Mouse (Mus musculus) stomach, postnatal 0 days (tissue): ENCODE measurements around the gene Gm28230. TPM values are rescaled to one million over a fixed set of nuclear protein-coding genes. Genes with fewer than 3 reads are reported as not detected.

Experiments
- ATAC-seq: fragments of 200-750 bp; cut with Nextera tagmentation; 2 replicates; pipeline ENCODE4 v1.8.0; 2017; ENCODE audit not compliant: low FRiP score, low TSS enrichment
- DNase-seq: peaks from one replicate; pipeline ENCODE4 v3.0.0-alpha.2; 2016; ENCODE audit warnings: low spot score
- H3K27ac ChIP-seq: fragments of 300-500 bp; sonication (generic); replicated peaks from 2 replicates; pipeline ENCODE4 v1.5.1; 2014; ENCODE audit warnings: mild to moderate bottlenecking, control low read depth
- H3K27me3 ChIP-seq: fragments of 300-500 bp; sonication (generic); 2 replicates; pipeline ENCODE4 v1.6.1; 2014; ENCODE audit warnings: low read length; ENCODE audit not compliant: control insufficient read depth, insufficient read depth
- H3K36me3 ChIP-seq: fragments of 300-500 bp; sonication (generic); 2 replicates; pipeline ENCODE4 v1.6.1; 2014; ENCODE audit warnings: low read length, mixed read lengths; ENCODE audit not compliant: control insufficient read depth, insufficient read depth
- H3K4me1 ChIP-seq: fragments of 300-500 bp; sonication (generic); replicated peaks from 2 replicates; pipeline ENCODE4 v1.6.1; 2014; ENCODE audit warnings: antibody characterized with exemption; ENCODE audit not compliant: control insufficient read depth, insufficient read depth
- H3K4me2 ChIP-seq: fragments of 300-500 bp; sonication (generic); replicated peaks from 2 replicates; pipeline ENCODE4 v1.6.1; 2014; ENCODE audit warnings: low read depth, mild to moderate bottlenecking, control low read depth, moderate library complexity
- H3K4me3 ChIP-seq: fragments of 300-500 bp; sonication (generic); 2 replicates; pipeline ENCODE4 v1.5.1; 2014; ENCODE audit warnings: low read depth, low read length, control low read depth
- H3K9ac ChIP-seq: fragments of 300-500 bp; sonication (generic); 2 replicates; pipeline ENCODE4 v1.6.1; 2014; ENCODE audit warnings: mild to moderate bottlenecking, low read length, control low read depth, mixed read lengths
- H3K9me3 ChIP-seq: fragments of 300-500 bp; sonication (generic); 2 replicates; pipeline ENCODE4 v1.6.1; 2016; ENCODE audit warnings: low read length; ENCODE audit not compliant: control insufficient read depth
- CTCF ChIP-seq: IDR thresholded peaks from 2 replicates; pipeline ENCODE4 v1.5.1; 2016; ENCODE audit warnings: antibody characterized with exemption, low read depth, mild to moderate bottlenecking, moderate library complexity
- EP300 ChIP-seq: optimal IDR thresholded peaks from 2 replicates; pipeline ENCODE3; 2016; ENCODE audit warnings: antibody characterized with exemption
- WGBS: fragments of 180-500 bp; shearing (Covaris S2); extraction: QIAGEN DNeasy Blood & Tissue Kit; methylation state at CpG from one replicate; pipeline ENCODE4 v1.1.7; 2014; 5-methylcytosine and 5-hydroxymethylcytosine counted together
- polyA plus RNA-seq: library from polyadenylated mRNA; unstranded; fragments of >200 nt; fragmentation: Nextera tagmentation; extraction: Ambion mirVana; gene quantifications from 2 replicates; pipeline ENCODE4 v1.2.1, GENCODE M21; 2015

The Gm28230 gene
- polyA plus RNA-seq, 1 experiment from 2014 or later: not detected

- Histone ChIP-seq H3K27ac (no peak overlapping the region), H3K4me1 (no peaks in the 10 kb centered on the region), H3K9me3 (no peaks in the 10 kb centered on the region), H3K4me3 (no peak overlapping the region), H3K4me2 (no peak overlapping the region), H3K27me3 (peaks cover 43% of the 10 kb centered on the region), H3K36me3 (no peaks in the 10 kb centered on the region), H3K9ac (no peak overlapping the region)
- 4% methylated on average over 24 of the region's 24 CpGs for WGBS
- DNase-seq (no peak), ATAC-seq (no peak)
- TF ChIP-seq EP300 (no peak), CTCF (no peak)
Observed at GRCm38 (mm10) chr2:74689574-74690337, 36.8 kb upstream of the Gm28230 start.

GRCm38 (mm10) chr2:74690338-74690716 is 36.2 kb upstream of the Gm28230 start:
- H3K4me1 ChIP-seq: no peaks in the 10 kb centered on the region
- peaks cover 40% of the 10 kb centered on the region for H3K27me3 ChIP-seq
- H3K9ac ChIP-seq: no peak overlapping the region
- H3K4me2 ChIP-seq: no peak overlapping the region
- no peaks in the 10 kb centered on the region for H3K9me3 ChIP-seq
- no peaks in the 10 kb centered on the region for H3K36me3 ChIP-seq
- H3K4me3 ChIP-seq: no peak overlapping the region
- DNase-seq (no peak), ATAC-seq (no peak)
- WGBS: 9% methylated on average over 8 of the region's 8 CpGs
- no peak overlapping the region for H3K27ac ChIP-seq
- TF ChIP-seq EP300 (no peak), CTCF (no peak)

- Histone ChIP-seq H3K36me3 (no peaks in the 10 kb centered on the region), H3K4me1 (no peaks in the 10 kb centered on the region), H3K9ac (no peak within 1 kb of the TSS), H3K27me3 (peaks cover 41% of the 10 kb centered on the region), H3K4me2 (no peak within 1 kb of the TSS), H3K4me3 (peak within 1 kb of the TSS; percentile 15), H3K27ac (no peak within 1 kb of the TSS), H3K9me3 (no peaks in the 10 kb centered on the region)
- DNase-seq (no peak), ATAC-seq (no peak)
- peak; percentile 58 for TF ChIP-seq CTCF
- no peak for TF ChIP-seq EP300
- whole genome bisulfite sequencing: 2% methylated on average over 56 of the region's 56 CpGs
Observed at GRCm38 (mm10) chr2:74691022-74691951, 35.2 kb upstream of the Gm28230 start, which contains the start of gene Hoxd10. Gene Hoxd10 (plus strand): TSS chr2:74691924.

GRCm38 (mm10) chr2:74691995-74692807 is 34.3 kb upstream of the Gm28230 start:
- Histone ChIP-seq H3K9ac (no peak overlapping the region), H3K9me3 (no peaks in the 10 kb centered on the region), H3K36me3 (no peaks in the 10 kb centered on the region), H3K4me2 (no peak overlapping the region), H3K27ac (no peak overlapping the region), H3K27me3 (peaks cover 35% of the 10 kb centered on the region), H3K4me1 (no peaks in the 10 kb centered on the region), H3K4me3 (peak overlapping the region; percentile 8; the same call in 1 of the 2 replicates)
- TF ChIP-seq CTCF (no peak), EP300 (no peak)
- WGBS: 6% methylated on average over 35 of the region's 35 CpGs
- DNase-seq (no peak), ATAC-seq (no peak)

GRCm38 (mm10) chr2:74692808-74693431 is 33.6 kb upstream of the Gm28230 start:
- no peak overlapping the region for H3K4me2 ChIP-seq
- 3% methylated on average over 20 of the region's 20 CpGs for WGBS
- no peaks in the 10 kb centered on the region for H3K36me3 ChIP-seq
- ATAC-seq (no peak), DNase-seq (no peak)
- H3K4me1 ChIP-seq: no peaks in the 10 kb centered on the region
- no peaks in the 10 kb centered on the region for H3K9me3 ChIP-seq
- no peak for TF ChIP-seq EP300
- no peak for TF ChIP-seq CTCF
- H3K9ac ChIP-seq: no peak overlapping the region
- peak overlapping the region; percentile 8; the same call in 1 of the 2 replicates for H3K4me3 ChIP-seq
- H3K27me3 ChIP-seq: peaks cover 32% of the 10 kb centered on the region
- H3K27ac ChIP-seq: no peak overlapping the region
